Mouse (Mus musculus): ENCODE data around the gene Tbxa2r. TPM values are rescaled to one million over a fixed set of nuclear protein-coding genes. Genes with fewer than 3 reads are reported as not detected.

Tbxa2r gene
- not detected for polyA plus RNA-seq (2021)

- ATAC-seq (no peak), DNase-seq (ENCODE audit: low read depth, low spot score) (no peak)
- CTCF ChIA-PET = no interaction called here
- in situ Hi-C loops (cut with MboI; ENCODE audit: low pct_unique_long_range_greater_than_20kb) = no loop called here
- no peaks in the 10 kb centered on the region for H3K27me3 ChIP-seq
- POLR2A ChIA-PET = no interaction called here
- no peak for TF ChIP-seq CTCF (IDR thresholded peaks at IDR 0.05)
These were observed at the start of gene Tbxa2r for GRCm38 (mm10) chr10:81328386-81328785. Gene Tbxa2r (plus strand): TSS chr10:81328731.

GRCm38 (mm10) chr10:81279496-81279895, 49.0 kb upstream of the Tbxa2r start:
- no peak for ATAC-seq
- in situ Hi-C loops (cut with MboI; ENCODE audit: low pct_unique_long_range_greater_than_20kb) = no loop called here
- ChIA-PET CTCF (interaction anchor here (1.2 kb wide), 1 partner anchor 26 kb away, joined by 3 read pairs; no protein-coding TSS in a partner anchor), POLR2A (no interaction called here)
- DNase-seq (ENCODE audit: low read depth, low spot score) = no peak
- no peak for TF ChIP-seq CTCF (IDR thresholded peaks at IDR 0.05)
- no peaks in the 10 kb centered on the region for H3K27me3 ChIP-seq

- TF ChIP-seq CTCF (IDR thresholded peaks at IDR 0.05) = no peak
- CTCF ChIA-PET = interaction anchor here (1.2 to 2.0 kb wide), 2 partner anchors 9 kb away, joined by 3 to 5 read pairs; partner anchors contain the start of gene Pip5k1c
- POLR2A ChIA-PET = interaction anchor here (2.5 kb wide), 1 partner anchor 16 kb away, joined by 8 read pairs; no protein-coding TSS in a partner anchor
- ATAC-seq (no peak), DNase-seq (ENCODE audit: low read depth, low spot score) (no peak)
- in situ Hi-C loops (cut with MboI; ENCODE audit: low pct_unique_long_range_greater_than_20kb) = no loop called here
- no peaks in the 10 kb centered on the region for H3K27me3 ChIP-seq
These were observed 44.3 kb upstream of the Tbxa2r start for GRCm38 (mm10) chr10:81284189-81284588.

- H3K27me3 ChIP-seq = no peaks in the 10 kb centered on the region
- no peak for DNase-seq (ENCODE audit: low read depth, low spot score)
- no peak for ATAC-seq
- CTCF ChIA-PET = interaction anchor here (2.0 kb wide), 1 partner anchor 8 kb away, joined by 5 read pairs; the partner anchor contains the start of gene Pip5k1c
- POLR2A ChIA-PET = interaction anchor here (0.8 to 2.5 kb wide), 2 partner anchors 16 to 339 kb away, joined by 6 to 8 read pairs; no protein-coding TSS in a partner anchor
- TF ChIP-seq CTCF (IDR thresholded peaks at IDR 0.05) = no peak
- in situ Hi-C loops (cut with MboI; ENCODE audit: low pct_unique_long_range_greater_than_20kb) = loop anchor here (5.0 kb wide), 2 partner anchors 68 to 168 kb away; partner anchors contain the start of gene Hmg20b
These were observed 43.8 kb upstream of the Tbxa2r start for GRCm38 (mm10) chr10:81284719-81285118.

GRCm38 (mm10) chr10:81285694-81286450, 42.7 kb upstream of the Tbxa2r start:
- CTCF ChIA-PET = no interaction called here

GRCm38 (mm10) chr10:81286586-81286985, 41.9 kb upstream of the Tbxa2r start:
- in situ Hi-C loops (cut with MboI; ENCODE audit: low pct_unique_long_range_greater_than_20kb) = loop anchor here (5.0 kb wide), 2 partner anchors 66 to 166 kb away; partner anchors contain the start of gene Hmg20b
- POLR2A ChIA-PET = no interaction called here
- TF ChIP-seq CTCF (IDR thresholded peaks at IDR 0.05) = no peak
- CTCF ChIA-PET = no interaction called here
- ATAC-seq = no peak
- no peaks in the 10 kb centered on the region for H3K27me3 ChIP-seq
- DNase-seq (ENCODE audit: low read depth, low spot score) = no peak

More at GRCm38 (mm10) chr10:81285694-81286450, 42.7 kb upstream of the Tbxa2r start:
- DNase-seq (ENCODE audit: low read depth, low spot score) = peak; percentile 39
- no peak for TF ChIP-seq CTCF (IDR thresholded peaks at IDR 0.05)
- ATAC-seq = peak; percentile 71
- no peaks in the 10 kb centered on the region for H3K27me3 ChIP-seq
- POLR2A ChIA-PET = interaction anchor here (0.7 to 2.5 kb wide), 2 partner anchors 18 to 19 kb away, joined by 3 to 8 read pairs; no protein-coding TSS in a partner anchor
- in situ Hi-C loops (cut with MboI; ENCODE audit: low pct_unique_long_range_greater_than_20kb) = loop anchor here (5.0 kb wide), 2 partner anchors 66 to 166 kb away; partner anchors contain the start of gene Hmg20b

- ChIA-PET CTCF (interaction anchor here (0.8 to 2.6 kb wide), 6 partner anchors 9 to 66 kb away, joined by 3 to 28 read pairs (median 5); no protein-coding TSS in a partner anchor), POLR2A (no interaction called here)
- in situ Hi-C loops (cut with MboI; ENCODE audit: low pct_unique_long_range_greater_than_20kb) = loop anchor here (5.0 kb wide), 2 partner anchors 65 to 165 kb away; partner anchors contain the start of gene Hmg20b
- no peak for DNase-seq (ENCODE audit: low read depth, low spot score)
- H3K27me3 ChIP-seq = no peaks in the 10 kb centered on the region
- no peak for TF ChIP-seq CTCF (IDR thresholded peaks at IDR 0.05)
- ATAC-seq = no peak
These were observed 40.9 kb upstream of the Tbxa2r start for GRCm38 (mm10) chr10:81287513-81288157.

- ChIA-PET CTCF (interaction anchor here (0.8 to 2.6 kb wide), 14 partner anchors 9 to 90 kb away, joined by 3 to 28 read pairs (median 5); partner anchors contain the start of genes Fzr1 and Hmg20b), POLR2A (no interaction called here)
- in situ Hi-C loops (cut with MboI; ENCODE audit: low pct_unique_long_range_greater_than_20kb) = loop anchor here (5.0 kb wide), 2 partner anchors 64 to 164 kb away; partner anchors contain the start of gene Hmg20b
- ATAC-seq (no peak), DNase-seq (ENCODE audit: low read depth, low spot score) (no peak)
- no peak for TF ChIP-seq CTCF (IDR thresholded peaks at IDR 0.05)
- no peaks in the 10 kb centered on the region for H3K27me3 ChIP-seq
These were observed 39.9 kb upstream of the Tbxa2r start for GRCm38 (mm10) chr10:81288601-81289000.

- no peak for ATAC-seq
- no peak for DNase-seq (ENCODE audit: low read depth, low spot score)
- TF ChIP-seq CTCF (IDR thresholded peaks at IDR 0.05) = no peak
- ChIA-PET POLR2A (no interaction called here), CTCF (interaction anchor here (0.7 to 2.6 kb wide), 16 partner anchors 9 to 89 kb away, joined by 3 to 28 read pairs (median 5); partner anchors contain the start of genes Fzr1 and Hmg20b)
- no peaks in the 10 kb centered on the region for H3K27me3 ChIP-seq
- in situ Hi-C loops (cut with MboI; ENCODE audit: low pct_unique_long_range_greater_than_20kb) = loop anchor here (5.0 kb wide), 2 partner anchors 63 to 163 kb away; partner anchors contain the start of gene Hmg20b
These were observed 39.3 kb upstream of the Tbxa2r start for GRCm38 (mm10) chr10:81289278-81289677.

- no peaks in the 10 kb centered on the region for H3K27me3 ChIP-seq
- ChIA-PET CTCF (interaction anchor here (0.7 to 2.6 kb wide), 13 partner anchors 8 to 89 kb away, joined by 3 to 28 read pairs (median 5); partner anchors contain the start of genes Fzr1 and Hmg20b), POLR2A (interaction anchor here (1.1 kb wide), 1 partner anchor 68 kb away, joined by 4 read pairs; no protein-coding TSS in a partner anchor)
- DNase-seq (ENCODE audit: low read depth, low spot score) (no peak), ATAC-seq (no peak)
- TF ChIP-seq CTCF (IDR thresholded peaks at IDR 0.05) = no peak
- in situ Hi-C loops (cut with MboI; ENCODE audit: low pct_unique_long_range_greater_than_20kb) = loop anchor here (5.0 kb wide), 2 partner anchors 62 to 162 kb away; partner anchors contain the start of gene Hmg20b
These were observed 38.7 kb upstream of the Tbxa2r start for GRCm38 (mm10) chr10:81289811-81290210.
